Mouse (Mus musculus) activated CD4-positive, CD25-positive, alpha-beta regulatory T cell (primary cell): ENCODE measurements around the gene Arap2. TPM values are rescaled to one million over a fixed set of nuclear protein-coding genes. Genes with fewer than 3 reads are reported as not detected.

ENCODE experiments used
- polyA plus RNA-seq, 2 experiments: library from polyadenylated mRNA; unstranded; fragments of 100-300 nt; shearing (Covaris generic); gene quantifications; one replicate each; pipeline ENCODE4 v1.2.1; 2017

The Arap2 gene
- 100 to 1,000 TPM in 1 of 2 experiments, 10 to 100 TPM in 1; 88.8 to 171 TPM for polyA plus RNA-seq

DNA sequence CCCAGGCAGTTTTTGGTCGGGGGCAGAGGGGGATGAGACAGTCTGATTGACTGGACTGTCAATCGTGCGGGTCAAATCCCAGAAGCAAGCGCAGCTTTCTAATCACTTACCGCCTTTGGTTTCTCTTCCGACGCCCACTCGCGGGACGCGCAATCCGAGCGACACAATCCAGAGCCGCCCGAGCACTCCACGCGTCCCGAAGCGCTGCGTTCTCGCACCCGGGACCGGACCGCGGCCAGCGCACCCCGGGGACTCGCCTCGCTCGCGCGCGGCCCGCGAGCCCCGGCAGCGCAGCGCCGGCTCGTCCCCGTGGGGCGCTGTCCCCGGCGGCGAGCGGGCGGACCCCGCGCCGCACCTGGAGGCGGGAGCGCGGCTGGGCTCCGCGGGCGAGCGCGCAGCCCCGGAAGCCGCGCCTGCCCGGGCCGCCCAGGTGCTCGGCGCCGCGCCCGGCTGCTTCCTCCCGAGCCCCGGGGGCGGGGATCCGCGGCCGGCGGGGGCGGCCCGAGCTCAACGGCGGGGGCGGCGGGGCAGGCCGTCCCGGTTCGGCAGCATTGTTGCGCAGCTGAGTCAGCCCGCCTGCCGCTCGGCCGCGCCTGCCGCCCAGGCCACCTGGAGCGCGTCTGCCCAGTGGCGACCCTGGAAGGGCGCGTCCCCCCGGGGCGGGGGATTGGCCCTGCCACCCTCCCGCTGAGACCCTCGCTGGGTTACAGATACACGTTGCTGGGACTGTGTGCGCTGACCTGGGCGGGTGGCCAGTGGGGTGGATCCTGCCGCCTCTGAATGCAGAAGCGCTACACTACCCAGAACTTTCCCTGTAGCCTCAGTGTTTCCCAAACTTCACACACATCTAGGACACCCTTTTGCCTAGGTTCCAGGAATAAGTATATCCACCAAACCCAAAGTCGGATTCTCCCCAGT, at the start of gene Arap2:
Gene Arap2 (minus strand): TSS at position 376 of the 918 bp plus-strand sequence.

GRCm38 (mm10) chr5:62813402-62814071, 47.6 kb upstream of the Arap2 start, which contains the start of gene Dthd1:
TSS of gene Dthd1 (plus strand) at chr5:62813823.

Other genes starting within 250 kb of the Arap2 start
- gene Dthd1, start 47.7 kb upstream of the Arap2 start, polyA plus RNA-seq: under 1 TPM in 1 of 2 experiments, not detected in 1; 0.10 TPM